Mouse (Mus musculus) midbrain, embryonic 10.5 days (tissue): Measurements from ENCODE around the gene Shisa6. TPM values are rescaled to one million over a fixed set of nuclear protein-coding genes. Genes with fewer than 3 reads are reported as not detected.

Experiments
- DNase-seq: peaks from one replicate; pipeline ENCODE4 v3.0.0-alpha.2; 2017; ENCODE audit warnings: low spot score
- H3K27ac ChIP-seq: fragments of 300-500 bp; sonication (generic); replicated peaks from 2 replicates; pipeline ENCODE4 v1.5.1; 2016; ENCODE audit warnings: mild to moderate bottlenecking
- H3K27me3 ChIP-seq: fragments of 300-500 bp; sonication (generic); 2 replicates; pipeline ENCODE4 v1.6.1; 2016; ENCODE audit warnings: low read depth, mild to moderate bottlenecking; ENCODE audit not compliant: poor library complexity, severe bottlenecking
- H3K36me3 ChIP-seq: fragments of 300-500 bp; sonication (generic); 2 replicates; pipeline ENCODE4 v1.6.1; 2016; ENCODE audit warnings: mild to moderate bottlenecking, moderate library complexity
- H3K4me1 ChIP-seq: fragments of 300-500 bp; sonication (generic); 2 replicates; pipeline ENCODE4 v1.6.1; 2016
- H3K4me3 ChIP-seq: fragments of 300-500 bp; sonication (generic); 2 replicates; pipeline ENCODE4 v1.5.1; 2016; ENCODE audit warnings: mild to moderate bottlenecking, moderate library complexity
- H3K9me3 ChIP-seq: fragments of 300-500 bp; sonication (generic); replicated peaks from 2 replicates; pipeline ENCODE4 v1.6.1; 2016; ENCODE audit warnings: mild to moderate bottlenecking
- WGBS: fragments of 180-500 bp; shearing (Covaris S2); methylation state at CpG from one replicate; pipeline ENCODE4 v1.1.7; 2016; 5-methylcytosine and 5-hydroxymethylcytosine counted together
- polyA plus RNA-seq: library from polyadenylated mRNA; unstranded; fragments of >200 nt; fragmentation: Nextera tagmentation; extraction: Ambion mirVana; gene quantifications from 2 replicates; pipeline ENCODE4 v1.2.1, GENCODE M21; 2016

Gene Shisa6
- polyA plus RNA-seq, 1 experiment from 2014 or later = 0.15 TPM

GRCm38 (mm10) chr11:66167801-66168651, 357.7 kb downstream of the Shisa6 start, which contains the start of gene Dnah9:
Dnah9 (minus strand) TSS chr11:66168551.
- DNase-seq = peak; percentile 85
- H3K4me1 ChIP-seq = peaks cover 21% of the 10 kb centered on the region
- H3K27me3 ChIP-seq = peaks cover 14% of the 10 kb centered on the region; the same call in 1 of the 2 replicates
- H3K9me3 ChIP-seq = no peaks in the 10 kb centered on the region
- H3K36me3 ChIP-seq = no peaks in the 10 kb centered on the region
- H3K27ac ChIP-seq = peak within 1 kb of the TSS; percentile 69
- WGBS = under 1% methylated on average over 53 of the region's 53 CpGs
- H3K4me3 ChIP-seq = peak within 1 kb of the TSS; percentile 81

- peaks cover 18% of the 10 kb centered on the region for H3K4me1 ChIP-seq
- H3K27me3 ChIP-seq = 0 out of 2 replicates have a peak, but pooled peaks cover 1% of the 10 kb centered on the region
- 78% methylated on average over 2 of the region's 2 CpGs for WGBS
- no peak for DNase-seq
- no peak overlapping the region for H3K4me3 ChIP-seq
- H3K36me3 ChIP-seq = no peaks in the 10 kb centered on the region
- H3K9me3 ChIP-seq = no peaks in the 10 kb centered on the region
- H3K27ac ChIP-seq = no peak overlapping the region
Measured at GRCm38 (mm10) chr11:66164022-66164421, 361.7 kb downstream of the Shisa6 start.
